ENCODE assay signal across 8 mouse cellular contexts in genomic region chr2:132686756-132687737, GRCm38 (mm10). TPM values are rescaled to one million over a fixed set of nuclear protein-coding genes. Genes with fewer than 3 reads are reported as not detected.
DNase-seq lines count a peak whose midpoint lies in the region; ATAC-seq and TF ChIP-seq lines count a peak whose summit lies in the region.

Gene Shld1, plus strand, starts transcription at chr2:132686931.

- H3K4me3 ChIP-seq in C2C12 (ENCODE audit: insufficient read depth, poor library complexity, severe bottlenecking) (peak within 1 kb of the TSS; percentile 41), myocyte (peak within 1 kb of the TSS; percentile 34)
- H3K4me3 ChIP-seq in erythroblast, embryonic 14.5 days (replicated peaks) = peak within 1 kb of the TSS; percentile 80
- H3K4me3 ChIP-seq in heart, embryonic 11.5 days (ENCODE audit: low read depth, low read length) = peak within 1 kb of the TSS; percentile 56
- H3K4me3 ChIP-seq in kidney, embryonic 16.5 days (ENCODE audit: low read length) = peak within 1 kb of the TSS; percentile 70
- peak within 1 kb of the TSS; percentile 52 for H3K4me3 ChIP-seq in liver, adult 2 months (ENCODE audit: insufficient read depth, low read depth, low read length)

- no peaks in the 10 kb centered on the region for H3K36me3 ChIP-seq in C2C12 (ENCODE audit: control insufficient read depth, insufficient read depth)
- peaks cover 8% of the 10 kb centered on the region for H3K36me3 ChIP-seq in erythroblast, embryonic 14.5 days (ENCODE audit: control insufficient read depth)
- no peaks in the 10 kb centered on the region for H3K36me3 ChIP-seq in heart, embryonic 11.5 days (ENCODE audit: control insufficient read depth, insufficient read depth, low read length)
- no peaks in the 10 kb centered on the region for H3K36me3 ChIP-seq in kidney, embryonic 16.5 days (ENCODE audit: insufficient read depth, low read length)
- no peaks in the 10 kb centered on the region for H3K36me3 ChIP-seq in liver, adult 2 months (ENCODE audit: control insufficient read depth, insufficient read depth, low read length)
- no peaks in the 10 kb centered on the region for H3K36me3 ChIP-seq in myocyte (ENCODE audit: control insufficient read depth, insufficient read depth)
- no peaks in the 10 kb centered on the region for H3K36me3 ChIP-seq in splenic B cell, adult 2 months (ENCODE audit: control insufficient read depth, insufficient read depth, low read length, poor library complexity, severe bottlenecking)

- no peak for TF ChIP-seq CTCF in C2C12 (IDR thresholded peaks at IDR 0.05; ENCODE audit: control insufficient read depth, insufficient read depth, insufficient read length)
- no peak for TF ChIP-seq CTCF in brain, embryonic 14.5 days (IDR thresholded peaks at IDR 0.05; ENCODE audit: borderline replicate concordance, extremely low read depth, insufficient read depth, insufficient read length)
- TF ChIP-seq CTCF in liver, adult 2 months (IDR thresholded peaks at IDR 0.05; ENCODE audit: low read depth, low read length) = no peak

- no peaks in the 10 kb centered on the region for H3K79me3 ChIP-seq in C2C12 (ENCODE audit: low read depth)

- no peaks in the 10 kb centered on the region for H3K27me3 ChIP-seq in C2C12 (ENCODE audit: control insufficient read depth, insufficient read depth, insufficient read length)
- no peaks in the 10 kb centered on the region; the same call in 1 of the 2 replicates for H3K27me3 ChIP-seq in erythroblast, embryonic 14.5 days (ENCODE audit: control insufficient read depth)
- H3K27me3 ChIP-seq in heart, embryonic 11.5 days (ENCODE audit: control insufficient read depth, insufficient read depth, low read length) = no peaks in the 10 kb centered on the region
- H3K27me3 ChIP-seq in kidney, embryonic 16.5 days (ENCODE audit: insufficient read depth, low read length) = no peaks in the 10 kb centered on the region
- no peaks in the 10 kb centered on the region for H3K27me3 ChIP-seq in liver, adult 2 months (ENCODE audit: control insufficient read depth, insufficient read depth, low read length)
- no peaks in the 10 kb centered on the region for H3K27me3 ChIP-seq in myocyte (ENCODE audit: control insufficient read depth, insufficient read depth, insufficient read length)
- H3K27me3 ChIP-seq in splenic B cell, adult 2 months (ENCODE audit: control insufficient read depth, insufficient read depth, low read length, poor library complexity, severe bottlenecking) = no peaks in the 10 kb centered on the region

- TF ChIP-seq POLR2A in brain, embryonic 14.5 days (IDR thresholded peaks at IDR 0.05; ENCODE audit: borderline replicate concordance, extremely low read depth, insufficient read depth, insufficient read length, poor library complexity, severe bottlenecking) = 0 out of 2 replicates have a peak, but pooled peaks have one; percentile 8
- TF ChIP-seq POLR2A in liver, adult 2 months (IDR thresholded peaks at IDR 0.05; ENCODE audit: extremely low read depth, insufficient read depth, low read length) = no peak
- TF ChIP-seq POLR2A in myocyte (IDR thresholded peaks at IDR 0.05; ENCODE audit: insufficient read length, low read depth) = no peak

- WGBS in heart, embryonic 11.5 days (ENCODE audit: insufficient replicate concordance) = 10% methylated on average over 33 of the region's 33 CpGs
- 10% methylated on average over 33 of the region's 33 CpGs for WGBS in kidney, embryonic 16.5 days
- 9% methylated on average over 32 of the region's 33 CpGs for WGBS in liver, adult 2 months

- H3K9me3 ChIP-seq in erythroblast, embryonic 14.5 days (ENCODE audit: control insufficient read depth, low read length) = no peaks in the 10 kb centered on the region
- no peaks in the 10 kb centered on the region for H3K9me3 ChIP-seq in heart, embryonic 11.5 days (replicated peaks; ENCODE audit: control insufficient read depth, low read length)
- no peaks in the 10 kb centered on the region for H3K9me3 ChIP-seq in kidney, embryonic 16.5 days (ENCODE audit: low read length)

- H3K4me1 ChIP-seq in erythroblast, embryonic 14.5 days (ENCODE audit: control insufficient read depth) = peaks cover 76% of the 10 kb centered on the region
- H3K4me1 ChIP-seq in heart, embryonic 11.5 days (ENCODE audit: control insufficient read depth, insufficient read depth, low read length) = peaks cover 7% of the 10 kb centered on the region
- H3K4me1 ChIP-seq in kidney, embryonic 16.5 days (ENCODE audit: insufficient read depth, low read length) = peaks cover 5% of the 10 kb centered on the region; the same call in 1 of the 2 replicates
- peaks cover 14% of the 10 kb centered on the region for H3K4me1 ChIP-seq in liver, adult 2 months (ENCODE audit: control insufficient read depth, insufficient read depth, low read length)

- H3K79me2 ChIP-seq in C2C12 (ENCODE audit: control insufficient read depth, insufficient read depth) = no peaks in the 10 kb centered on the region
- H3K79me2 ChIP-seq in liver, adult 2 months (ENCODE audit: control insufficient read depth, insufficient read depth, low read length) = no peaks in the 10 kb centered on the region
- no peaks in the 10 kb centered on the region for H3K79me2 ChIP-seq in myocyte (ENCODE audit: control insufficient read depth, insufficient read depth)

- peak; percentile 81 for ATAC-seq in heart, embryonic 11.5 days (replicated peaks; ENCODE audit: insufficient number of reproducible peaks, low FRiP score, low TSS enrichment)
- ATAC-seq in kidney, embryonic 16.5 days (ENCODE audit: low FRiP score, low TSS enrichment) = peak; percentile 93

- H3K4me2 ChIP-seq in heart, embryonic 11.5 days = peak within 1 kb of the TSS; percentile 64
- peak within 1 kb of the TSS; percentile 55 for H3K4me2 ChIP-seq in kidney, embryonic 16.5 days (replicated peaks; ENCODE audit: low read depth, low read length)
- peak within 1 kb of the TSS; percentile 89 for H3K4me2 ChIP-seq in myocyte (ENCODE audit: low read depth)

- H3K27ac ChIP-seq in heart, embryonic 11.5 days (ENCODE audit: low read depth, low read length) = peak within 1 kb of the TSS; percentile 82
- H3K27ac ChIP-seq in kidney, embryonic 16.5 days (ENCODE audit: low read length) = peak within 1 kb of the TSS; percentile 82
- peak within 1 kb of the TSS; percentile 58 for H3K27ac ChIP-seq in liver, adult 2 months (replicated peaks; ENCODE audit: insufficient read depth, low read depth, low read length)

- H3ac ChIP-seq in C2C12 (ENCODE audit: control insufficient read depth, insufficient read length, low read depth) = peak within 1 kb of the TSS; percentile 35
- H3ac ChIP-seq in myocyte (ENCODE audit: control insufficient read depth, insufficient read length) = no peak within 1 kb of the TSS

- DNase-seq in brain, embryonic 14.5 days (ENCODE audit: low read depth) = peak; percentile 98
- peak; percentile 94 for DNase-seq in liver, adult 2 months (ENCODE audit: extremely low read depth, low read depth, low spot score)
- peak; percentile 87 for DNase-seq in splenic B cell, adult 2 months (ENCODE audit: low read depth, low spot score)

- H3K9ac ChIP-seq in heart, embryonic 11.5 days (ENCODE audit: low read depth, low read length) = peak within 1 kb of the TSS; percentile 77
- H3K9ac ChIP-seq in kidney, embryonic 16.5 days (replicated peaks; ENCODE audit: low read length) = peak within 1 kb of the TSS; percentile 71
- H3K9ac ChIP-seq in liver, adult 2 months (ENCODE audit: low read depth, low read length) = peak within 1 kb of the TSS; percentile 31

TF ChIP-seq in C2C12, 6 proteins besides CTCF, POLR2A, EP300 and RAD21:
- TF ChIP-seq MYOD1 (IDR thresholded peaks at IDR 0.05; ENCODE audit: control insufficient read depth, insufficient read length, low read depth) (no peak), FOSL1 (IDR thresholded peaks at IDR 0.05; ENCODE audit: insufficient read depth, low read length, poor library complexity, severe bottlenecking) (no peak), USF1 (IDR thresholded peaks at IDR 0.05; ENCODE audit: low read depth) (no peak), CEBPB (IDR thresholded peaks at IDR 0.05; ENCODE audit: low read depth) (no peak), MYOG (IDR thresholded peaks at IDR 0.05; ENCODE audit: control insufficient read depth, extremely low read depth, insufficient read length) (no peak), MAX (IDR thresholded peaks at IDR 0.05) (no peak)

TF ChIP-seq in myocyte, 11 proteins besides CTCF, POLR2A, EP300 and RAD21:
- TF ChIP-seq POLR2AphosphoS2 (IDR thresholded peaks at IDR 0.05; ENCODE audit: insufficient read length, low read depth) (no peak), TCF3 (IDR thresholded peaks at IDR 0.05; ENCODE audit: insufficient read length, low read depth) (no peak)

RNA-seq across cellular contexts. Expression of gene Shld1, which starts in this region (rescaled TPM):
- polyA plus RNA-seq in C2C12 (2012; fragmentation: generic; extraction: Trizol) = 5.3 TPM
- 21.4 and 26.6 TPM in 2 replicates for polyA plus RNA-seq in brain, embryonic 14.5 days (2012; rRNA removed)
- 0.12 and 0.28 TPM in 2 replicates for polyA plus RNA-seq in erythroblast, embryonic 14.5 days (2012)
- 15.3 and 18.0 TPM in 2 replicates for polyA plus RNA-seq in heart, embryonic 11.5 days (2014; fragmentation: Nextera tagmentation; extraction: Ambion mirVana)
- 13.0 and 14.5 TPM in 2 replicates for polyA plus RNA-seq in kidney, embryonic 16.5 days (2015; fragmentation: Nextera tagmentation; extraction: Ambion mirVana)
- total RNA-seq in liver, adult 2 months (2014; rRNA removed) = 14.1 and 17.1 TPM in 2 replicates
- polyA plus RNA-seq in liver, adult 2 months (2012; rRNA removed) = 7.6 and 8.7 TPM in 2 replicates
- polyA plus RNA-seq in myocyte (2012; fragmentation: generic; extraction: Trizol) = 5.1 TPM

Comparison
In these comparisons a context has a peak if more than half of its experiments do, and no peak if none do; other contexts are left out.
1. Peak in every context shown above with its lines: DNase-seq, ATAC-seq, H3K4me3 ChIP-seq and H3K27ac ChIP-seq.